Mouse (Mus musculus): ENCODE measurements around the gene Vegfd. TPM values are rescaled to one million over a fixed set of nuclear protein-coding genes. Genes with fewer than 3 reads are reported as not detected.

Gene Vegfd
- 0.46 and 0.52 TPM in 2 replicates for polyA plus RNA-seq (2012; rRNA removed)

GRCm38 (mm10) chrX:164373081-164373480 is at the start of gene Vegfd:
Vegfd (plus strand) TSS chrX:164373378.
- Histone ChIP-seq H3K27ac (ENCODE audit: insufficient read depth, low read length) (no peak within 1 kb of the TSS), H3K4me1 (ENCODE audit: control insufficient read depth, insufficient read depth, low read length) (no peaks in the 10 kb centered on the region), H3K4me3 (replicated peaks; ENCODE audit: insufficient read depth, low read depth, low read length) (no peak within 1 kb of the TSS), H3K27me3 (ENCODE audit: control insufficient read depth, insufficient read depth, low read length) (no peaks in the 10 kb centered on the region)
- no peak for DNase-seq
- WGBS: 7% methylated on average over 3 of the region's 3 CpGs
- TF ChIP-seq CTCF (IDR thresholded peaks at IDR 0.05; ENCODE audit: borderline replicate concordance, insufficient read depth, low read depth, low read length) (no peak), POLR2A (IDR thresholded peaks at IDR 0.05; ENCODE audit: borderline replicate concordance, insufficient read depth, low read length) (no peak)

- WGBS: 87% methylated on average over 4 of the region's 4 CpGs
- DNase-seq: no peak
- no peak overlapping the region for H3K4me3 ChIP-seq (replicated peaks; ENCODE audit: insufficient read depth, low read depth, low read length)
- H3K27ac ChIP-seq (ENCODE audit: insufficient read depth, low read length): no peak overlapping the region
- TF ChIP-seq CTCF (IDR thresholded peaks at IDR 0.05; ENCODE audit: borderline replicate concordance, insufficient read depth, low read depth, low read length) (no peak), POLR2A (IDR thresholded peaks at IDR 0.05; ENCODE audit: borderline replicate concordance, insufficient read depth, low read length) (no peak)
- no peaks in the 10 kb centered on the region for H3K4me1 ChIP-seq (ENCODE audit: control insufficient read depth, insufficient read depth, low read length)
- no peaks in the 10 kb centered on the region for H3K27me3 ChIP-seq (ENCODE audit: control insufficient read depth, insufficient read depth, low read length)
Measured at GRCm38 (mm10) chrX:164323391-164323913, 49.7 kb upstream of the Vegfd start.

- H3K27ac ChIP-seq (ENCODE audit: insufficient read depth, low read length): no peak overlapping the region
- 88% methylated on average over 2 of the region's 2 CpGs for WGBS
- no peak for TF ChIP-seq POLR2A (IDR thresholded peaks at IDR 0.05; ENCODE audit: borderline replicate concordance, insufficient read depth, low read length)
- no peak for TF ChIP-seq CTCF (IDR thresholded peaks at IDR 0.05; ENCODE audit: borderline replicate concordance, insufficient read depth, low read depth, low read length)
- no peak for DNase-seq
- H3K4me3 ChIP-seq (replicated peaks; ENCODE audit: insufficient read depth, low read depth, low read length): no peak overlapping the region
- no peaks in the 10 kb centered on the region for H3K27me3 ChIP-seq (ENCODE audit: control insufficient read depth, insufficient read depth, low read length)
- no peaks in the 10 kb centered on the region for H3K4me1 ChIP-seq (ENCODE audit: control insufficient read depth, insufficient read depth, low read length)
Measured at GRCm38 (mm10) chrX:164330351-164330750, 42.8 kb upstream of the Vegfd start.

GRCm38 (mm10) chrX:164330766-164331165 is 42.4 kb upstream of the Vegfd start:
- 80% methylated on average over 3 of the region's 3 CpGs for WGBS
- H3K4me3 ChIP-seq (replicated peaks; ENCODE audit: insufficient read depth, low read depth, low read length): no peak overlapping the region
- TF ChIP-seq CTCF (IDR thresholded peaks at IDR 0.05; ENCODE audit: borderline replicate concordance, insufficient read depth, low read depth, low read length) (no peak), POLR2A (IDR thresholded peaks at IDR 0.05; ENCODE audit: borderline replicate concordance, insufficient read depth, low read length) (no peak)
- no peaks in the 10 kb centered on the region for H3K27me3 ChIP-seq (ENCODE audit: control insufficient read depth, insufficient read depth, low read length)
- H3K4me1 ChIP-seq (ENCODE audit: control insufficient read depth, insufficient read depth, low read length): no peaks in the 10 kb centered on the region
- H3K27ac ChIP-seq (ENCODE audit: insufficient read depth, low read length): no peak overlapping the region
- DNase-seq: no peak

- Histone ChIP-seq H3K4me3 (replicated peaks; ENCODE audit: insufficient read depth, low read depth, low read length) (no peak overlapping the region), H3K27ac (ENCODE audit: insufficient read depth, low read length) (no peak overlapping the region), H3K4me1 (ENCODE audit: control insufficient read depth, insufficient read depth, low read length) (no peaks in the 10 kb centered on the region), H3K27me3 (ENCODE audit: control insufficient read depth, insufficient read depth, low read length) (no peaks in the 10 kb centered on the region)
- WGBS: 91% methylated on average over 4 of the region's 4 CpGs
- no peak for DNase-seq
- TF ChIP-seq CTCF (IDR thresholded peaks at IDR 0.05; ENCODE audit: borderline replicate concordance, insufficient read depth, low read depth, low read length): no peak
Measured at GRCm38 (mm10) chrX:164338591-164338990, 34.6 kb upstream of the Vegfd start.

- H3K27ac ChIP-seq (ENCODE audit: insufficient read depth, low read length): no peak overlapping the region
- no peaks in the 10 kb centered on the region for H3K4me1 ChIP-seq (ENCODE audit: control insufficient read depth, insufficient read depth, low read length)
- WGBS: 95% methylated on average over 4 of the region's 4 CpGs
- TF ChIP-seq POLR2A (IDR thresholded peaks at IDR 0.05; ENCODE audit: borderline replicate concordance, insufficient read depth, low read length) (no peak), CTCF (IDR thresholded peaks at IDR 0.05; ENCODE audit: borderline replicate concordance, insufficient read depth, low read depth, low read length) (no peak)
- no peak for DNase-seq
- H3K27me3 ChIP-seq (ENCODE audit: control insufficient read depth, insufficient read depth, low read length): no peaks in the 10 kb centered on the region
- no peak overlapping the region for H3K4me3 ChIP-seq (replicated peaks; ENCODE audit: insufficient read depth, low read depth, low read length)
Measured at GRCm38 (mm10) chrX:164345359-164345938, 27.7 kb upstream of the Vegfd start.

GRCm38 (mm10) chrX:164348937-164349336 is 24.2 kb upstream of the Vegfd start:
- TF ChIP-seq CTCF (IDR thresholded peaks at IDR 0.05; ENCODE audit: borderline replicate concordance, insufficient read depth, low read depth, low read length) (no peak), POLR2A (IDR thresholded peaks at IDR 0.05; ENCODE audit: borderline replicate concordance, insufficient read depth, low read length) (no peak)
- no peak for DNase-seq
- no peaks in the 10 kb centered on the region for H3K4me1 ChIP-seq (ENCODE audit: control insufficient read depth, insufficient read depth, low read length)
- no peaks in the 10 kb centered on the region for H3K27me3 ChIP-seq (ENCODE audit: control insufficient read depth, insufficient read depth, low read length)
- H3K27ac ChIP-seq (ENCODE audit: insufficient read depth, low read length): no peak overlapping the region
- no peak overlapping the region for H3K4me3 ChIP-seq (replicated peaks; ENCODE audit: insufficient read depth, low read depth, low read length)
- 79% methylated on average over 3 of the region's 3 CpGs for WGBS

GRCm38 (mm10) chrX:164365153-164365865 is 7.9 kb upstream of the Vegfd start:
- whole genome bisulfite sequencing: 87% methylated on average over 4 of the region's 4 CpGs
- no peak for DNase-seq
- H3K27me3 ChIP-seq (ENCODE audit: control insufficient read depth, insufficient read depth, low read length): no peaks in the 10 kb centered on the region
- TF ChIP-seq POLR2A (IDR thresholded peaks at IDR 0.05; ENCODE audit: borderline replicate concordance, insufficient read depth, low read length) (no peak), CTCF (IDR thresholded peaks at IDR 0.05; ENCODE audit: borderline replicate concordance, insufficient read depth, low read depth, low read length) (no peak)
- H3K4me1 ChIP-seq (ENCODE audit: control insufficient read depth, insufficient read depth, low read length): no peaks in the 10 kb centered on the region
- no peak overlapping the region for H3K27ac ChIP-seq (ENCODE audit: insufficient read depth, low read length)
- H3K4me3 ChIP-seq (replicated peaks; ENCODE audit: insufficient read depth, low read depth, low read length): no peak overlapping the region
